Mouse (Mus musculus): ENCODE measurements around the gene Dlg2.

- no peak for TF ChIP-seq FLI1 (IDR thresholded peaks at IDR 0.05; ENCODE audit: low read length)
- no peak for TF ChIP-seq GATA1 (IDR thresholded peaks at IDR 0.05; ENCODE audit: borderline replicate concordance, low read length)
Measured at GRCm38 (mm10) chr7:91456796-91457195, 980.3 kb downstream of the Dlg2 start.
